Mouse (Mus musculus) CH12.LX (cell line): ENCODE data around the gene C2cd2l. TPM values are rescaled to one million over a fixed set of nuclear protein-coding genes. Genes with fewer than 3 reads are reported as not detected.

Experiments
- DNase-seq: peaks from one replicate; pipeline ENCODE4 v3.0.0-alpha.2; 2013; ENCODE audit errors: extremely low read depth
- H3K27ac ChIP-seq: 2 replicates; pipeline ENCODE4 v1.5.1; 2012; ENCODE audit warnings: low read depth, mild to moderate bottlenecking, control low read depth, moderate library complexity; ENCODE audit not compliant: insufficient read depth
- H3K27me3 ChIP-seq: replicated peaks from 2 replicates; pipeline ENCODE3; 2012; ENCODE audit warnings: inconsistent platforms
- H3K36me3 ChIP-seq, 2 experiments: replicated peaks in 1 of 2; 2 replicates each; pipeline versions ENCODE3 to v1.6.1; 2012; ENCODE audit warnings: inconsistent platforms in 1 of 2, low read length in 1 of 2, mild to moderate bottlenecking in 1 of 2, mixed read lengths in 1 of 2, moderate library complexity in 1 of 2; ENCODE audit not compliant: control insufficient read depth in 1 of 2, insufficient read depth in 1 of 2
- H3K4me1 ChIP-seq, 2 experiments: 2 replicates each; pipeline ENCODE4 v1.6.1; 2012; ENCODE audit warnings: inconsistent platforms in 1 of 2, moderate library complexity in 1 of 2; ENCODE audit not compliant: insufficient read depth in 2 of 2, control insufficient read depth in 1 of 2
- H3K4me2 ChIP-seq: 2 replicates; pipeline ENCODE4 v1.6.1; 2012; ENCODE audit warnings: low read depth, mild to moderate bottlenecking, control low read depth; ENCODE audit not compliant: poor library complexity, insufficient read depth, severe bottlenecking
- H3K4me3 ChIP-seq, 3 experiments: fragments of 150-350 bp in 1 of 3; sonication (generic) in 1 of 3; replicated peaks in 1 of 3; 2 replicates each; pipeline versions ENCODE3 to v1.5.1; 2011 to 2012; ENCODE audit warnings: low read depth in 2 of 3, low read length in 2 of 3, mild to moderate bottlenecking in 2 of 3, moderate library complexity in 2 of 3, control low read depth in 1 of 3, improper control_type of control experiment in 1 of 3, inconsistent platforms in 1 of 3, mixed read lengths in 1 of 3; ENCODE audit not compliant: poor library complexity in 1 of 3
- H3K79me2 ChIP-seq: replicated peaks from 2 replicates; pipeline ENCODE4 v1.6.1; 2012; ENCODE audit warnings: mild to moderate bottlenecking, moderate library complexity; ENCODE audit not compliant: control insufficient read depth, poor library complexity, insufficient read depth, severe bottlenecking; ENCODE audit errors: extremely low read depth
- H3K9ac ChIP-seq: 2 replicates; pipeline ENCODE4 v1.6.1; 2012; ENCODE audit warnings: low read depth, mild to moderate bottlenecking, control low read depth, moderate library complexity; ENCODE audit not compliant: insufficient read depth
- H3K9me3 ChIP-seq: replicated peaks from 2 replicates; pipeline ENCODE3; 2012; ENCODE audit warnings: low read length, inconsistent platforms, mixed read lengths
- BHLHE40 ChIP-seq: IDR thresholded peaks from 2 replicates; pipeline ENCODE4 v1.6.1; 2011; ENCODE audit warnings: mild to moderate bottlenecking, low read depth, low read length, improper control_type of control experiment
- CTCF ChIP-seq, 2 experiments: IDR thresholded peaks in 1 of 2; conservative IDR thresholded peaks in 1 of 2; 2 replicates each; pipeline ENCODE4 v1.5.1; 2011 to 2012; ENCODE audit warnings: low read depth in 2 of 2, low read length in 2 of 2, improper control_type of control experiment in 1 of 2, inconsistent platforms in 1 of 2, mild to moderate bottlenecking in 1 of 2, moderate library complexity in 1 of 2
- GABPA ChIP-seq: IDR thresholded peaks from 2 replicates; pipeline ENCODE4 v1.6.1; 2012; ENCODE audit warnings: low read depth, low read length, improper control_type of control experiment, inconsistent platforms; ENCODE audit not compliant: insufficient replicate concordance
- HCFC1 ChIP-seq: IDR thresholded peaks from 2 replicates; pipeline ENCODE4 v1.6.1; 2012; ENCODE audit warnings: low read depth, mild to moderate bottlenecking, inconsistent platforms, low read length, improper control_type of control experiment
- IRF4 ChIP-seq: IDR thresholded peaks from 2 replicates; pipeline ENCODE4 v1.6.1; 2014; ENCODE audit warnings: low read depth, mild to moderate bottlenecking, inconsistent platforms, low read length, improper control_type of control experiment
- JUND ChIP-seq: conservative IDR thresholded peaks from 2 replicates; pipeline ENCODE4 v1.6.1; 2011; ENCODE audit warnings: low read depth, low read length, improper control_type of control experiment
- KAT2A ChIP-seq: IDR thresholded peaks from 2 replicates; pipeline ENCODE4 v1.6.1; 2012; ENCODE audit warnings: low read length, improper control_type of control experiment, inconsistent platforms; ENCODE audit not compliant: insufficient replicate concordance
- MYC ChIP-seq: IDR thresholded peaks from 2 replicates; pipeline ENCODE4 v1.6.1; 2011; ENCODE audit warnings: low read depth, mild to moderate bottlenecking, improper control_type of control experiment, low read length
- NELFE ChIP-seq: IDR thresholded peaks from 2 replicates; pipeline ENCODE4 v1.6.1; 2011; ENCODE audit warnings: low read depth, low read length, improper control_type of control experiment
- PAX5 ChIP-seq: IDR thresholded peaks from 2 replicates; pipeline ENCODE4 v1.6.1; 2012; ENCODE audit warnings: low read length, inconsistent platforms, mixed read lengths
- POLR2A ChIP-seq: IDR thresholded peaks from 2 replicates; pipeline ENCODE4 v1.6.1; 2011; ENCODE audit warnings: low read depth, mild to moderate bottlenecking, improper control_type of control experiment, low read length
- RAD21 ChIP-seq: IDR thresholded peaks from 2 replicates; pipeline ENCODE4 v1.6.1; 2011; ENCODE audit warnings: low read depth, mild to moderate bottlenecking, low read length, improper control_type of control experiment, moderate library complexity
- SMC3 ChIP-seq: IDR thresholded peaks from 2 replicates; pipeline ENCODE4 v1.6.1; 2011; ENCODE audit warnings: low read depth, low read length, improper control_type of control experiment
- TBP ChIP-seq: conservative IDR thresholded peaks from 2 replicates; pipeline ENCODE4 v1.6.1; 2011; ENCODE audit warnings: low read depth, low read length, improper control_type of control experiment
- TCF12 ChIP-seq: IDR thresholded peaks from 2 replicates; pipeline ENCODE4 v1.6.1; 2014; ENCODE audit warnings: low read depth, mild to moderate bottlenecking, inconsistent platforms, low read length, improper control_type of control experiment
- USF1 ChIP-seq: IDR thresholded peaks from 2 replicates; pipeline ENCODE4 v1.6.1; 2014; ENCODE audit warnings: low read depth, mild to moderate bottlenecking, inconsistent platforms, low read length, improper control_type of control experiment
- ZC3H11A ChIP-seq: IDR thresholded peaks from 2 replicates; pipeline ENCODE4 v1.6.1; 2012; ENCODE audit warnings: low read depth, mild to moderate bottlenecking, inconsistent platforms, low read length, improper control_type of control experiment
- ZMIZ1 ChIP-seq: IDR thresholded peaks from 2 replicates; pipeline ENCODE4 v1.6.1; 2012; ENCODE audit warnings: low read depth, mild to moderate bottlenecking, inconsistent platforms, low read length, improper control_type of control experiment
- dilution Hi-C: fragments of 300-500 bp; cut with MboI; formaldehyde crosslinking; loops from 2 replicates; pipeline ENCODE4 v1.14.3; 2020; ENCODE audit warnings: low sequenced_read_pairs; ENCODE audit not compliant: extremely low pct_unique_long_range_greater_than_20kb, extremely low pct_ligation_motif_present
- in situ Hi-C: fragments of 300-500 bp; cut with MboI; formaldehyde crosslinking; loops from 3 replicates; pipeline ENCODE4 v1.14.3; 2019; ENCODE audit warnings: low sequenced_read_pairs, low pct_ligation_motif_present, low pct_unique_long_range_greater_than_20kb, mixed read lengths
- polyA plus RNA-seq: library from polyadenylated mRNA; unstranded; fragments of >175 nt; gene quantifications from 2 replicates; pipeline ENCODE4 v1.2.1, GENCODE M21; 2012; ENCODE audit warnings: low read depth; ENCODE audit not compliant: insufficient read length
- total RNA-seq, 2 experiments: library from RNA; depleted of rRNA; stranded (reverse); fragments of 300-350 nt in 1 of 2; fragments of >200 nt in 1 of 2; gene quantifications; 2 replicates each; pipeline ENCODE4 v1.2.3; 2012 to 2014

The C2cd2l gene
- total and polyA plus RNA-seq, 3 experiments: 2.9 to 7.3 (median 7.2) TPM

- Histone ChIP-seq H3K4me2 (no peak overlapping the region), H3K4me3 (no peak overlapping the region), H3K27ac (no peak overlapping the region), H3K4me1 (no peaks in the 10 kb centered on the region), H3K9ac (no peak overlapping the region), H3K27me3 (no peaks in the 10 kb centered on the region), H3K36me3 (peaks cover 48 to 87% of the 10 kb centered on the region in 2 experiments), H3K9me3 (peaks cover 6% of the 10 kb centered on the region), H3K79me2 (no peaks in the 10 kb centered on the region)
- TF ChIP-seq KAT2A: no peak
- TF ChIP-seq RAD21: peak; percentile 75
- TF ChIP-seq PAX5: no peak
- peak; percentile 59; the same call in 1 of the 2 replicates for TF ChIP-seq MYC
- TF ChIP-seq CTCF (conservative IDR thresholded peaks at IDR 0.05 in 1 of 2, IDR thresholded peaks at IDR 0.05 in 1 of 2; ENCODE audit: low read depth in 2 of 2, low read length in 2 of 2): peak; percentile 42 to 77; a peak in 3 of 4 replicates
- TF ChIP-seq SMC3: peak; percentile 85
- dilution Hi-C loops: no loop called here
- peak; percentile 49 for DNase-seq
- in situ Hi-C loops: loop anchor here (5.0 kb wide), 1 partner anchor 50 kb away; the partner anchor contains the start of gene Hmbs
These were observed 27.6 kb downstream of the C2cd2l start for GRCm38 (mm10) chr9:44292490-44292889.

GRCm38 (mm10) chr9:44288959-44289291 lies 31.2 kb downstream of the C2cd2l start:
- H3K4me3 ChIP-seq: no peak overlapping the region
- peaks cover 23 to 68% of the 10 kb centered on the region in 2 experiments for H3K36me3 ChIP-seq
- dilution Hi-C loops: no loop called here
- no peak for DNase-seq
- in situ Hi-C loops: no loop called here
- H3K4me2 ChIP-seq: no peak overlapping the region
- H3K27me3 ChIP-seq: no peaks in the 10 kb centered on the region
- H3K9ac ChIP-seq: no peak overlapping the region
- H3K27ac ChIP-seq: no peak overlapping the region
- TF ChIP-seq MYC (no peak), ZMIZ1 (no peak), PAX5 (no peak), NELFE (no peak), TBP (no peak), JUND (no peak), USF1 (no peak), POLR2A (no peak), IRF4 (no peak), TCF12 (no peak), BHLHE40 (no peak), ZC3H11A (no peak), RAD21 (no peak), HCFC1 (no peak), GABPA (no peak)
- H3K79me2 ChIP-seq: no peaks in the 10 kb centered on the region
- H3K9me3 ChIP-seq: peaks cover 6% of the 10 kb centered on the region
- H3K4me1 ChIP-seq: no peaks in the 10 kb centered on the region
